Mouse (Mus musculus) layer of hippocampus, postnatal 36 days (tissue): ENCODE data around the gene Shq1. TPM values are rescaled to one million over a fixed set of nuclear protein-coding genes. Genes with fewer than 3 reads are reported as not detected.
A peak's percentile ranks its signal among the peaks of the same experiment; 100 is the strongest.

Source experiments
- DNase-seq, 2 experiments: peaks; one replicate each; pipeline ENCODE4 v3.0.0; 2022
- total RNA-seq, 2 experiments: library from RNA; stranded (reverse); gene quantifications; 2 replicates each; pipeline ENCODE4 v1.2.3; 2021

Shq1 gene
- total RNA-seq, 2 experiments from 2014 or later = 5.8 to 7.4 TPM

- no peak for DNase-seq
Measured at GRCm38 (mm10) chr6:100601634-100602033, 69.3 kb downstream of the Shq1 start.

- no peak for DNase-seq
Measured at GRCm38 (mm10) chr6:100593857-100594256, 77.1 kb downstream of the Shq1 start.

GRCm38 (mm10) chr6:100592991-100593390, 78.0 kb downstream of the Shq1 start:
- DNase-seq = no peak

- DNase-seq = no peak
Measured at GRCm38 (mm10) chr6:100590602-100591001, 80.4 kb downstream of the Shq1 start.

GRCm38 (mm10) chr6:100588876-100589275, 82.1 kb downstream of the Shq1 start:
- DNase-seq = no peak

GRCm38 (mm10) chr6:100586758-100587157, 84.2 kb downstream of the Shq1 start:
- DNase-seq = no peak

- DNase-seq = no peak
Measured at GRCm38 (mm10) chr6:100581951-100582350, 89.0 kb downstream of the Shq1 start.

- no peak for DNase-seq
Measured at GRCm38 (mm10) chr6:100581056-100581455, 89.9 kb downstream of the Shq1 start.

GRCm38 (mm10) chr6:100577590-100577989, 93.4 kb downstream of the Shq1 start:
- no peak for DNase-seq

GRCm38 (mm10) chr6:100576171-100576570, 94.8 kb downstream of the Shq1 start:
- no peak for DNase-seq

- DNase-seq = no peak
Measured at GRCm38 (mm10) chr6:100566774-100567173, 104.2 kb downstream of the Shq1 start.

GRCm38 (mm10) chr6:100564516-100564915, 106.4 kb downstream of the Shq1 start:
- no peak for DNase-seq

- peak; percentile 77 to 82 for DNase-seq
Measured at GRCm38 (mm10) chr6:100563552-100564341, 107.2 kb downstream of the Shq1 start.

GRCm38 (mm10) chr6:100562719-100563551, 108.0 kb downstream of the Shq1 start:
- DNase-seq = peak; percentile 12 to 54

GRCm38 (mm10) chr6:100558057-100558456, 112.9 kb downstream of the Shq1 start:
- peak; percentile 64 to 77 for DNase-seq

GRCm38 (mm10) chr6:100542154-100542997, 128.6 kb downstream of the Shq1 start:
- DNase-seq = no peak

- no peak for DNase-seq
Measured at GRCm38 (mm10) chr6:100539698-100540097, 131.3 kb downstream of the Shq1 start.

- no peak for DNase-seq
Measured at GRCm38 (mm10) chr6:100538570-100538969, 132.4 kb downstream of the Shq1 start.

GRCm38 (mm10) chr6:100537987-100538386, 133.0 kb downstream of the Shq1 start:
- no peak for DNase-seq

GRCm38 (mm10) chr6:100537042-100537441, 133.9 kb downstream of the Shq1 start:
- DNase-seq = no peak

GRCm38 (mm10) chr6:100533364-100533763, 137.6 kb downstream of the Shq1 start:
- no peak for DNase-seq

GRCm38 (mm10) chr6:100532326-100532725, 138.6 kb downstream of the Shq1 start:
- no peak for DNase-seq

- no peak for DNase-seq
Measured at GRCm38 (mm10) chr6:100529673-100530072, 141.3 kb downstream of the Shq1 start.
